Mouse (Mus musculus): ENCODE results near the gene Olfr198. TPM values are rescaled to one million over a fixed set of nuclear protein-coding genes. Genes with fewer than 3 reads are reported as not detected.
"Not testable (repeated sequence)": the region's sequence is repeated elsewhere in the genome, so short reads cannot be mapped to it uniquely, and the experiment has no call there.

Gene Olfr198
- not detected in 2 replicates for polyA plus RNA-seq (2015; fragmentation: Nextera tagmentation; extraction: Ambion mirVana)

GRCm38 (mm10) chr16:59203433-59203832 lies at the start of gene Olfr198:
Gene Olfr198, minus strand, starts transcription at chr16:59203533.
- H3K27ac ChIP-seq (ENCODE audit: low read length); H3K4me2 ChIP-seq (ENCODE audit: low read depth, low read length); H3K4me1 ChIP-seq (ENCODE audit: control insufficient read depth, low read depth, low read length); H3K9me3 ChIP-seq (replicated peaks; ENCODE audit: control insufficient read depth, low read length); H3K4me3 ChIP-seq (ENCODE audit: low read depth, low read length); ATAC-seq (ENCODE audit: low read depth); H3K36me3 ChIP-seq (ENCODE audit: control insufficient read depth, insufficient read depth); H3K9ac ChIP-seq (ENCODE audit: low read depth, low read length); H3K27me3 ChIP-seq (ENCODE audit: control insufficient read depth, insufficient read depth, low read depth, low read length): not testable (repeated sequence)
- 37% methylated on average over 1 of the region's 1 CpGs for WGBS (ENCODE audit: insufficient replicate concordance)

GRCm38 (mm10) chr16:59249684-59250083 lies 46.4 kb upstream of the Olfr198 start:
- Histone ChIP-seq H3K9me3 (replicated peaks; ENCODE audit: control insufficient read depth, low read length) (no peaks in the 10 kb centered on the region), H3K4me1 (ENCODE audit: control insufficient read depth, low read depth, low read length) (no peaks in the 10 kb centered on the region), H3K9ac (ENCODE audit: low read depth, low read length) (no peak overlapping the region), H3K27ac (ENCODE audit: low read length) (no peak overlapping the region), H3K27me3 (ENCODE audit: control insufficient read depth, insufficient read depth, low read depth, low read length) (no peaks in the 10 kb centered on the region), H3K4me2 (ENCODE audit: low read depth, low read length) (no peak overlapping the region), H3K36me3 (ENCODE audit: control insufficient read depth, insufficient read depth) (no peaks in the 10 kb centered on the region), H3K4me3 (ENCODE audit: low read depth, low read length) (no peak overlapping the region)
- ATAC-seq (ENCODE audit: low read depth): no peak
- 67% methylated on average over 17 of the region's 17 CpGs for WGBS (ENCODE audit: insufficient replicate concordance)

GRCm38 (mm10) chr16:59219667-59220066 lies 16.3 kb upstream of the Olfr198 start, which contains the start of gene Olfr199:
Gene Olfr199, minus strand, starts transcription at chr16:59219767.
- WGBS (ENCODE audit: insufficient replicate concordance): 41% methylated on average over 1 of the region's 1 CpGs
- not testable (repeated sequence) for H3K4me3 ChIP-seq (ENCODE audit: low read depth, low read length); H3K36me3 ChIP-seq (ENCODE audit: control insufficient read depth, insufficient read depth); H3K4me2 ChIP-seq (ENCODE audit: low read depth, low read length); H3K4me1 ChIP-seq (ENCODE audit: control insufficient read depth, low read depth, low read length); H3K27me3 ChIP-seq (ENCODE audit: control insufficient read depth, insufficient read depth, low read depth, low read length); H3K9ac ChIP-seq (ENCODE audit: low read depth, low read length); H3K9me3 ChIP-seq (replicated peaks; ENCODE audit: control insufficient read depth, low read length); H3K27ac ChIP-seq (ENCODE audit: low read length); ATAC-seq (ENCODE audit: low read depth)

- H3K9ac ChIP-seq (ENCODE audit: low read depth, low read length); H3K27me3 ChIP-seq (ENCODE audit: control insufficient read depth, insufficient read depth, low read depth, low read length); H3K27ac ChIP-seq (ENCODE audit: low read length); ATAC-seq (ENCODE audit: low read depth); H3K4me1 ChIP-seq (ENCODE audit: control insufficient read depth, low read depth, low read length); H3K4me2 ChIP-seq (ENCODE audit: low read depth, low read length); H3K4me3 ChIP-seq (ENCODE audit: low read depth, low read length); H3K9me3 ChIP-seq (replicated peaks; ENCODE audit: control insufficient read depth, low read length); H3K36me3 ChIP-seq (ENCODE audit: control insufficient read depth, insufficient read depth): not testable (repeated sequence)
- 39% methylated on average over 3 of the region's 3 CpGs for WGBS (ENCODE audit: insufficient replicate concordance)
These were observed 14.5 kb upstream of the Olfr198 start for GRCm38 (mm10) chr16:59217861-59218260.

- H3K9me3 ChIP-seq (replicated peaks; ENCODE audit: control insufficient read depth, low read length): no peaks in the 10 kb centered on the region
- no peak for ATAC-seq (ENCODE audit: low read depth)
- H3K36me3 ChIP-seq (ENCODE audit: control insufficient read depth, insufficient read depth): no peaks in the 10 kb centered on the region
- WGBS (ENCODE audit: insufficient replicate concordance): 50% methylated on average over 3 of the region's 3 CpGs
- H3K27ac ChIP-seq (ENCODE audit: low read length): no peak within 1 kb of the TSS
- H3K9ac ChIP-seq (ENCODE audit: low read depth, low read length): no peak within 1 kb of the TSS
- no peak within 1 kb of the TSS for H3K4me3 ChIP-seq (ENCODE audit: low read depth, low read length)
- no peaks in the 10 kb centered on the region for H3K27me3 ChIP-seq (ENCODE audit: control insufficient read depth, insufficient read depth, low read depth, low read length)
- H3K4me2 ChIP-seq (ENCODE audit: low read depth, low read length): no peak within 1 kb of the TSS
- H3K4me1 ChIP-seq (ENCODE audit: control insufficient read depth, low read depth, low read length): no peaks in the 10 kb centered on the region
These were observed 33.0 kb downstream of the Olfr198 start, which contains the start of gene Olfr196 for GRCm38 (mm10) chr16:59170354-59170753. Gene Olfr196, minus strand, starts transcription at chr16:59170454.

GRCm38 (mm10) chr16:59151996-59152395 lies 51.3 kb downstream of the Olfr198 start:
- no peak for ATAC-seq (ENCODE audit: low read depth)
- Histone ChIP-seq H3K9me3 (replicated peaks; ENCODE audit: control insufficient read depth, low read length) (no peaks in the 10 kb centered on the region), H3K27ac (ENCODE audit: low read length) (no peak overlapping the region), H3K4me3 (ENCODE audit: low read depth, low read length) (no peak overlapping the region), H3K36me3 (ENCODE audit: control insufficient read depth, insufficient read depth) (no peaks in the 10 kb centered on the region), H3K9ac (ENCODE audit: low read depth, low read length) (no peak overlapping the region), H3K4me1 (ENCODE audit: control insufficient read depth, low read depth, low read length) (no peaks in the 10 kb centered on the region), H3K4me2 (ENCODE audit: low read depth, low read length) (no peak overlapping the region), H3K27me3 (ENCODE audit: control insufficient read depth, insufficient read depth, low read depth, low read length) (no peaks in the 10 kb centered on the region)
- 58% methylated on average over 2 of the region's 2 CpGs for WGBS (ENCODE audit: insufficient replicate concordance)

Other genes starting within 250 kb of the Olfr198 start
- not detected in 2 replicates for gene Olfr183, start 208.2 kb downstream of the Olfr198 start, polyA plus RNA-seq (2015; fragmentation: Nextera tagmentation; extraction: Ambion mirVana)
- not detected in 2 replicates for gene Olfr186, start 173.2 kb downstream of the Olfr198 start, polyA plus RNA-seq (2015; fragmentation: Nextera tagmentation; extraction: Ambion mirVana)
- gene Olfr187, start 163.8 kb downstream of the Olfr198 start, polyA plus RNA-seq (2015; fragmentation: Nextera tagmentation; extraction: Ambion mirVana): not detected in 2 replicates
- not detected in 2 replicates for gene Olfr190, start 125.5 kb downstream of the Olfr198 start, polyA plus RNA-seq (2015; fragmentation: Nextera tagmentation; extraction: Ambion mirVana)
- gene Olfr191, start 113.7 kb downstream of the Olfr198 start, polyA plus RNA-seq (2015; fragmentation: Nextera tagmentation; extraction: Ambion mirVana): not detected in 2 replicates
- gene Olfr193, start 91.7 kb downstream of the Olfr198 start, polyA plus RNA-seq (2015; fragmentation: Nextera tagmentation; extraction: Ambion mirVana): not detected in 2 replicates
- not detected in 2 replicates for gene Olfr194, start 82.5 kb downstream of the Olfr198 start, polyA plus RNA-seq (2015; fragmentation: Nextera tagmentation; extraction: Ambion mirVana)
- gene Olfr195, start 56.5 kb downstream of the Olfr198 start, polyA plus RNA-seq (2015; fragmentation: Nextera tagmentation; extraction: Ambion mirVana): not detected in 2 replicates
- not detected in 2 replicates for gene Olfr196, start 33.1 kb downstream of the Olfr198 start, polyA plus RNA-seq (2015; fragmentation: Nextera tagmentation; extraction: Ambion mirVana)
- gene Olfr199, start 16.2 kb upstream of the Olfr198 start, polyA plus RNA-seq (2015; fragmentation: Nextera tagmentation; extraction: Ambion mirVana): not detected in 2 replicates
- gene Olfr201, start 69.1 kb upstream of the Olfr198 start, polyA plus RNA-seq (2015; fragmentation: Nextera tagmentation; extraction: Ambion mirVana): 0.06 and 0.09 TPM in 2 replicates
- not detected in 2 replicates for gene Olfr202, start 83.3 kb upstream of the Olfr198 start, polyA plus RNA-seq (2015; fragmentation: Nextera tagmentation; extraction: Ambion mirVana)
- not detected in 2 replicates for gene Olfr203, start 95.3 kb upstream of the Olfr198 start, polyA plus RNA-seq (2015; fragmentation: Nextera tagmentation; extraction: Ambion mirVana)
- not detected in 2 replicates for gene Olfr204, start 114.7 kb upstream of the Olfr198 start, polyA plus RNA-seq (2015; fragmentation: Nextera tagmentation; extraction: Ambion mirVana)
- not detected in 2 replicates for gene Olfr205, start 127.6 kb upstream of the Olfr198 start, polyA plus RNA-seq (2015; fragmentation: Nextera tagmentation; extraction: Ambion mirVana)
- gene Olfr206, start 145.7 kb upstream of the Olfr198 start, polyA plus RNA-seq (2015; fragmentation: Nextera tagmentation; extraction: Ambion mirVana): not detected in 2 replicates
- gene Olfr209, start 160.5 kb upstream of the Olfr198 start, polyA plus RNA-seq (2015; fragmentation: Nextera tagmentation; extraction: Ambion mirVana): not detected in 2 replicates
- not detected in 2 replicates for gene Gabrr3, start 203.8 kb upstream of the Olfr198 start, polyA plus RNA-seq (2015; fragmentation: Nextera tagmentation; extraction: Ambion mirVana)

Data from liver, embryonic 16.5 days (tissue).